Mouse (Mus musculus) forebrain, embryonic 14.5 days (tissue): Measurements from ENCODE around the gene Tesmin. TPM values are rescaled to one million over a fixed set of nuclear protein-coding genes. Genes with fewer than 3 reads are reported as not detected.

ENCODE experiments used
- ATAC-seq: fragments of 200-750 bp; cut with Nextera tagmentation; 2 replicates; pipeline ENCODE4 v1.8.0; 2017; ENCODE audit warnings: mild to moderate bottlenecking, moderate library complexity
- DNase-seq: peaks from one replicate; pipeline ENCODE4 v3.0.0-alpha.2; 2015; ENCODE audit warnings: low spot score
- H3K27ac ChIP-seq: fragments of 300-500 bp; sonication (generic); 2 replicates; pipeline ENCODE4 v1.5.1; 2014; ENCODE audit warnings: low read depth, mild to moderate bottlenecking, control low read depth, low read length, moderate library complexity
- H3K27me3 ChIP-seq: fragments of 300-500 bp; sonication (generic); replicated peaks from 2 replicates; pipeline ENCODE4 v1.6.1; 2014; ENCODE audit warnings: low read length, control low read depth, mixed read lengths; ENCODE audit not compliant: control insufficient read depth, insufficient read depth
- H3K36me3 ChIP-seq: fragments of 300-500 bp; sonication (generic); 2 replicates; pipeline ENCODE4 v1.6.1; 2014; ENCODE audit warnings: low read length, control low read depth; ENCODE audit not compliant: control insufficient read depth, insufficient read depth
- H3K4me1 ChIP-seq: fragments of 300-500 bp; sonication (generic); 2 replicates; pipeline ENCODE4 v1.6.1; 2014; ENCODE audit warnings: antibody characterized with exemption, low read length, control low read depth; ENCODE audit not compliant: control insufficient read depth, insufficient read depth
- H3K4me2 ChIP-seq: fragments of 300-500 bp; sonication (generic); 2 replicates; pipeline ENCODE4 v1.6.1; 2014; ENCODE audit warnings: mild to moderate bottlenecking, control low read depth, low read length
- H3K4me3 ChIP-seq: fragments of 300-500 bp; sonication (generic); 2 replicates; pipeline ENCODE4 v1.5.1; 2014; ENCODE audit warnings: low read depth, low read length, control low read depth
- H3K9ac ChIP-seq: fragments of 300-500 bp; sonication (generic); 2 replicates; pipeline ENCODE4 v1.6.1; 2014; ENCODE audit warnings: mild to moderate bottlenecking, low read length, control low read depth, moderate library complexity
- H3K9me3 ChIP-seq: fragments of 300-500 bp; sonication (generic); replicated peaks from 2 replicates; pipeline ENCODE4 v1.6.1; 2016; ENCODE audit warnings: low read length, control low read depth, mixed read lengths; ENCODE audit not compliant: control insufficient read depth
- WGBS: fragments of 180-500 bp; shearing (Covaris S2); extraction: QIAGEN DNeasy Blood & Tissue Kit; methylation state at CpG from one replicate; pipeline ENCODE4 v1.1.7; 2014; 5-methylcytosine and 5-hydroxymethylcytosine counted together
- polyA plus RNA-seq: library from polyadenylated mRNA; unstranded; fragments of >200 nt; fragmentation: Nextera tagmentation; extraction: Ambion mirVana; gene quantifications from 2 replicates; pipeline ENCODE4 v1.2.1, GENCODE M21; 2014

Tesmin gene
- polyA plus RNA-seq: 0.16 and 0.42 TPM in 2 replicates

- peak within 1 kb of the TSS; percentile 41 for H3K4me3 ChIP-seq
- DNase-seq (peak; percentile 84), ATAC-seq (peak; percentile 87)
- H3K4me2 ChIP-seq: peak within 1 kb of the TSS; percentile 73
- H3K4me1 ChIP-seq: peaks cover 4% of the 10 kb centered on the region; the same call in 1 of the 2 replicates
- H3K36me3 ChIP-seq: no peaks in the 10 kb centered on the region
- H3K9ac ChIP-seq: peak within 1 kb of the TSS; percentile 58
- no peaks in the 10 kb centered on the region for H3K27me3 ChIP-seq
- 2% methylated on average over 33 of the region's 33 CpGs for WGBS
- H3K27ac ChIP-seq: no peak within 1 kb of the TSS
- H3K9me3 ChIP-seq: no peaks in the 10 kb centered on the region; the same call in 1 of the 2 replicates
These were observed at the start of gene Tesmin for GRCm38 (mm10) chr19:3388629-3389057. Gene Tesmin, plus strand, starts transcription at chr19:3388857.

GRCm38 (mm10) chr19:3339187-3339586 lies 49.5 kb upstream of the Tesmin start:
- Histone ChIP-seq H3K9ac (no peak overlapping the region), H3K4me2 (no peak overlapping the region), H3K27me3 (no peaks in the 10 kb centered on the region), H3K36me3 (no peaks in the 10 kb centered on the region), H3K4me3 (no peak overlapping the region), H3K27ac (no peak overlapping the region), H3K9me3 (no peaks in the 10 kb centered on the region), H3K4me1 (peaks cover 2% of the 10 kb centered on the region)
- no peak for DNase-seq
- no peak for ATAC-seq
- WGBS: 80% methylated on average over 8 of the region's 8 CpGs

- no peaks in the 10 kb centered on the region for H3K9me3 ChIP-seq
- no peaks in the 10 kb centered on the region for H3K27me3 ChIP-seq
- no peak overlapping the region for H3K27ac ChIP-seq
- DNase-seq (no peak), ATAC-seq (no peak)
- 82% methylated on average over 3 of the region's 3 CpGs for WGBS
- H3K9ac ChIP-seq: no peak overlapping the region
- H3K4me2 ChIP-seq: no peak overlapping the region
- no peaks in the 10 kb centered on the region for H3K36me3 ChIP-seq
- peaks cover 3% of the 10 kb centered on the region; the same call in 1 of the 2 replicates for H3K4me1 ChIP-seq
- no peak overlapping the region for H3K4me3 ChIP-seq
These were observed 47.6 kb upstream of the Tesmin start for GRCm38 (mm10) chr19:3341021-3341420.

- H3K4me3 ChIP-seq: no peak overlapping the region
- no peaks in the 10 kb centered on the region for H3K36me3 ChIP-seq
- 66% methylated on average over 3 of the region's 3 CpGs for WGBS
- H3K9me3 ChIP-seq: no peaks in the 10 kb centered on the region
- DNase-seq (no peak), ATAC-seq (no peak)
- no peaks in the 10 kb centered on the region for H3K27me3 ChIP-seq
- H3K4me2 ChIP-seq: no peak overlapping the region
- no peak overlapping the region for H3K9ac ChIP-seq
- H3K4me1 ChIP-seq: peaks cover 3% of the 10 kb centered on the region; the same call in 1 of the 2 replicates
- H3K27ac ChIP-seq: no peak overlapping the region
These were observed 44.7 kb upstream of the Tesmin start for GRCm38 (mm10) chr19:3343929-3344328.

- ATAC-seq: no peak
- Histone ChIP-seq H3K9me3 (no peaks in the 10 kb centered on the region), H3K27ac (no peak overlapping the region), H3K9ac (no peak overlapping the region; the same call in 1 of the 2 replicates), H3K4me1 (peaks cover 3% of the 10 kb centered on the region; the same call in 1 of the 2 replicates), H3K36me3 (no peaks in the 10 kb centered on the region), H3K27me3 (no peaks in the 10 kb centered on the region), H3K4me2 (no peak overlapping the region), H3K4me3 (no peak overlapping the region)
- WGBS: 52% methylated on average over 8 of the region's 8 CpGs
- DNase-seq: peak; percentile 41
These were observed 43.8 kb upstream of the Tesmin start for GRCm38 (mm10) chr19:3344636-3345544.

GRCm38 (mm10) chr19:3347784-3348183 lies 40.9 kb upstream of the Tesmin start:
- H3K27ac ChIP-seq: no peak overlapping the region
- DNase-seq (no peak), ATAC-seq (no peak)
- H3K9ac ChIP-seq: no peak overlapping the region
- no peaks in the 10 kb centered on the region for H3K27me3 ChIP-seq
- H3K4me2 ChIP-seq: no peak overlapping the region
- H3K9me3 ChIP-seq: no peaks in the 10 kb centered on the region
- H3K4me3 ChIP-seq: no peak overlapping the region
- H3K36me3 ChIP-seq: no peaks in the 10 kb centered on the region
- 89% methylated on average over 1 of the region's 1 CpGs for WGBS
- peaks cover 3% of the 10 kb centered on the region; the same call in 1 of the 2 replicates for H3K4me1 ChIP-seq

GRCm38 (mm10) chr19:3353415-3354111 lies 35.1 kb upstream of the Tesmin start:
- no peaks in the 10 kb centered on the region for H3K9me3 ChIP-seq
- H3K4me3 ChIP-seq: no peak overlapping the region
- H3K27ac ChIP-seq: no peak overlapping the region; the same call in 1 of the 2 replicates
- H3K9ac ChIP-seq: no peak overlapping the region
- H3K4me2 ChIP-seq: no peak overlapping the region
- no peaks in the 10 kb centered on the region for H3K36me3 ChIP-seq
- no peaks in the 10 kb centered on the region for H3K27me3 ChIP-seq
- DNase-seq (peak; percentile 16), ATAC-seq (no peak)
- 71% methylated on average over 7 of the region's 7 CpGs for WGBS
- no peaks in the 10 kb centered on the region for H3K4me1 ChIP-seq

GRCm38 (mm10) chr19:3355096-3355495 lies 33.6 kb upstream of the Tesmin start:
- Histone ChIP-seq H3K27me3 (no peaks in the 10 kb centered on the region), H3K4me3 (no peak overlapping the region), H3K36me3 (no peaks in the 10 kb centered on the region), H3K4me2 (no peak overlapping the region), H3K9ac (no peak overlapping the region), H3K9me3 (no peaks in the 10 kb centered on the region), H3K4me1 (no peaks in the 10 kb centered on the region), H3K27ac (no peak overlapping the region)
- WGBS: 59% methylated on average over 5 of the region's 5 CpGs
- ATAC-seq: no peak
- no peak for DNase-seq
